Mouse (Mus musculus): ENCODE measurements at regions not wholly inside any gene's neighbourhood (a gene's known extent, or its start where the extent isn't known, plus 50 kb on each side); places are given as distances from the start of the nearest gene placed in this dataset.

GRCm38 (mm10) chr11:112926330-112927025, 144.5 kb downstream of the Sox9 start:
- DNase-seq, result peak; percentile 15 to 41
- Histone ChIP-seq H3K4me3 (replicated peaks; ENCODE audit: insufficient read depth, low read depth, low read length) (no peak overlapping the region), H3K27ac (ENCODE audit: insufficient read depth, low read length) (no peak overlapping the region), H3K27me3 (ENCODE audit: control insufficient read depth, insufficient read depth, low read length) (no peaks in the 10 kb centered on the region), H3K4me1 (ENCODE audit: control insufficient read depth, insufficient read depth, low read length) (no peaks in the 10 kb centered on the region)
- TF ChIP-seq CTCF (IDR thresholded peaks at IDR 0.05; ENCODE audit: borderline replicate concordance, insufficient read depth, low read depth, low read length), result no peak
- TF ChIP-seq POLR2A (IDR thresholded peaks at IDR 0.05; ENCODE audit: borderline replicate concordance, insufficient read depth, low read length), result no peak
- WGBS, result 18% methylated on average over 19 of the region's 19 CpGs

- Histone ChIP-seq H3K4me1 (ENCODE audit: control insufficient read depth, insufficient read depth, low read length) (no peaks in the 10 kb centered on the region), H3K27ac (ENCODE audit: insufficient read depth, low read length) (no peak overlapping the region), H3K27me3 (ENCODE audit: control insufficient read depth, insufficient read depth, low read length) (no peaks in the 10 kb centered on the region), H3K4me3 (replicated peaks; ENCODE audit: insufficient read depth, low read depth, low read length) (no peak overlapping the region)
- WGBS, result 78% methylated on average over 10 of the region's 10 CpGs
- DNase-seq, result no peak
- no peak for TF ChIP-seq POLR2A (IDR thresholded peaks at IDR 0.05; ENCODE audit: borderline replicate concordance, insufficient read depth, low read length)
- no peak for TF ChIP-seq CTCF (IDR thresholded peaks at IDR 0.05; ENCODE audit: borderline replicate concordance, insufficient read depth, low read depth, low read length)
Observed at GRCm38 (mm10) chr11:112930186-112930808, 148.3 kb downstream of the Sox9 start.

GRCm38 (mm10) chr11:112938035-112938434, 156.0 kb downstream of the Sox9 start:
- Histone ChIP-seq H3K4me3 (replicated peaks; ENCODE audit: insufficient read depth, low read depth, low read length) (no peak overlapping the region), H3K27ac (ENCODE audit: insufficient read depth, low read length) (no peak overlapping the region), H3K4me1 (ENCODE audit: control insufficient read depth, insufficient read depth, low read length) (no peaks in the 10 kb centered on the region), H3K27me3 (ENCODE audit: control insufficient read depth, insufficient read depth, low read length) (no peaks in the 10 kb centered on the region)
- no peak for DNase-seq
- WGBS, result 32% methylated on average over 10 of the region's 10 CpGs
- no peak for TF ChIP-seq POLR2A (IDR thresholded peaks at IDR 0.05; ENCODE audit: borderline replicate concordance, insufficient read depth, low read length)
- no peak for TF ChIP-seq CTCF (IDR thresholded peaks at IDR 0.05; ENCODE audit: borderline replicate concordance, insufficient read depth, low read depth, low read length)

- TF ChIP-seq CTCF (IDR thresholded peaks at IDR 0.05; ENCODE audit: borderline replicate concordance, insufficient read depth, low read depth, low read length) (no peak), POLR2A (IDR thresholded peaks at IDR 0.05; ENCODE audit: borderline replicate concordance, insufficient read depth, low read length) (no peak)
- H3K27me3 ChIP-seq (ENCODE audit: control insufficient read depth, insufficient read depth, low read length), result no peaks in the 10 kb centered on the region
- H3K27ac ChIP-seq (ENCODE audit: insufficient read depth, low read length), result no peak overlapping the region
- no peak for DNase-seq
- WGBS, result 64% methylated on average over 4 of the region's 4 CpGs
- no peaks in the 10 kb centered on the region for H3K4me1 ChIP-seq (ENCODE audit: control insufficient read depth, insufficient read depth, low read length)
- no peak overlapping the region for H3K4me3 ChIP-seq (replicated peaks; ENCODE audit: insufficient read depth, low read depth, low read length)
Observed at GRCm38 (mm10) chr11:112951421-112951820, 169.4 kb downstream of the Sox9 start.

- no peak overlapping the region for H3K4me3 ChIP-seq (replicated peaks; ENCODE audit: insufficient read depth, low read depth, low read length)
- no peaks in the 10 kb centered on the region for H3K27me3 ChIP-seq (ENCODE audit: control insufficient read depth, insufficient read depth, low read length)
- TF ChIP-seq CTCF (IDR thresholded peaks at IDR 0.05; ENCODE audit: borderline replicate concordance, insufficient read depth, low read depth, low read length) (no peak), POLR2A (IDR thresholded peaks at IDR 0.05; ENCODE audit: borderline replicate concordance, insufficient read depth, low read length) (no peak)
- DNase-seq, result no peak
- WGBS, result 77% methylated on average over 10 of the region's 10 CpGs
- H3K4me1 ChIP-seq (ENCODE audit: control insufficient read depth, insufficient read depth, low read length), result no peaks in the 10 kb centered on the region
- H3K27ac ChIP-seq (ENCODE audit: insufficient read depth, low read length), result no peak overlapping the region
Observed at GRCm38 (mm10) chr11:112952356-112952755, 170.3 kb downstream of the Sox9 start.

GRCm38 (mm10) chr11:112953491-112953890, 171.5 kb downstream of the Sox9 start:
- H3K4me1 ChIP-seq (ENCODE audit: control insufficient read depth, insufficient read depth, low read length), result no peaks in the 10 kb centered on the region
- H3K27me3 ChIP-seq (ENCODE audit: control insufficient read depth, insufficient read depth, low read length), result no peaks in the 10 kb centered on the region
- no peak for TF ChIP-seq POLR2A (IDR thresholded peaks at IDR 0.05; ENCODE audit: borderline replicate concordance, insufficient read depth, low read length)
- TF ChIP-seq CTCF (IDR thresholded peaks at IDR 0.05; ENCODE audit: borderline replicate concordance, insufficient read depth, low read depth, low read length), result no peak
- DNase-seq, result no peak
- no peak overlapping the region for H3K27ac ChIP-seq (ENCODE audit: insufficient read depth, low read length)
- no peak overlapping the region for H3K4me3 ChIP-seq (replicated peaks; ENCODE audit: insufficient read depth, low read depth, low read length)
- 48% methylated on average over 4 of the region's 4 CpGs for WGBS

- no peak for DNase-seq
- H3K4me3 ChIP-seq (replicated peaks; ENCODE audit: insufficient read depth, low read depth, low read length), result no peak overlapping the region
- H3K4me1 ChIP-seq (ENCODE audit: control insufficient read depth, insufficient read depth, low read length), result no peaks in the 10 kb centered on the region
- WGBS, result 64% methylated on average over 5 of the region's 5 CpGs
- H3K27me3 ChIP-seq (ENCODE audit: control insufficient read depth, insufficient read depth, low read length), result no peaks in the 10 kb centered on the region
- H3K27ac ChIP-seq (ENCODE audit: insufficient read depth, low read length), result no peak overlapping the region
- TF ChIP-seq CTCF (IDR thresholded peaks at IDR 0.05; ENCODE audit: borderline replicate concordance, insufficient read depth, low read depth, low read length), result no peak
- TF ChIP-seq POLR2A (IDR thresholded peaks at IDR 0.05; ENCODE audit: borderline replicate concordance, insufficient read depth, low read length), result no peak
Observed at GRCm38 (mm10) chr11:112956748-112957440, 174.9 kb downstream of the Sox9 start.

Measured in cerebellum, adult 2 months (tissue).